Mouse (Mus musculus): Measurements from ENCODE around the gene Icosl.

The Icosl gene

DNA sequence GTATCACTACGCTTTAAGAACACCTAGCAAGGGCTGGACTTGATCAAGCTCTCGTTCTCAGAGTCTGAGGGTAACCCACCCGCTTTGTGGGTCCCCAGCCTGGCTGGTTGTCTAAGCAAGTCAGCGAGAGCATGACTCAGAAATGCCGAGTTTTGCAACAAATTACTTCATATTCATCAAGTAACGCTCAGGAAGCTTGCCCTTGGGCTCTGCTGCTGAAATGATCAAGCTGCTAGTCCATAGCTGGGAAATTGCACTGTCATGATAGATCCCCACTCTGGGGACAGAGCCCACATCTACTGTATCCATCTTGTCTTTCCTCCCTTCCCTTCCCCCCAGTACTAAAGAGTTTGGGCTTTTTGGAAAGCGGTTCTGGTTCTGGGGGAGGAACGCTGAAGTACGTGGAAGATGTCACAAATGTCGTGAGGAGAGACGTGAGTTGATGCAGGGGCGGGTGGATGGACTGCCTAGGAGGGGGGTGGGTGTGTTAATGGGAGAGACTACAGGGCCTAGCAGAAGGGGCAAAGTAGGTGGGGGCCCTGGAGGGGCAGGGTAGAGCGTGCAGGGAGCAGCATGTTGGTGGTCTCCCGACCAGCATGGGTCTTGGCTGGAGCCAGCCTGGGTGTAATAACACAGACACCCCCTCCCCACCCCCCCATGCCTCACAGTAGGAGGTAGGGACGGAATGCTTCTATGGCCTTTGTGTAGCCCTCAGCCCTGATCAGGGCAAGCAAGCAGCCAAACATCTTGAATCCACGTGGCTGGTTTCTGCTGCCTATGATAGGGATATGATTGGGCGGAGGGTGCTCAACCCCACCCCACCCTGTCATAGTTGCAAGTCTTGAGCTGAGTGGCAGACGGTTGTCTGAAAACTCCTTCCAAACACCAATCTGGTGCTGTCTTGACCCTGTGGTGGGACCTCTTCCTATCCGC is 14.2 kb upstream of the Icosl start:
- Histone ChIP-seq H3K36me3 (ENCODE audit: insufficient read depth, low read length) (peaks cover 93% of the 10 kb centered on the region), H3K27me3 (ENCODE audit: insufficient read depth, low read length) (no peaks in the 10 kb centered on the region), H3K4me3 (replicated peaks; ENCODE audit: low read length) (peak overlapping the region; percentile 17; the same call in 1 of the 2 replicates), H3K9me3 (ENCODE audit: low read length) (peaks cover 13% of the 10 kb centered on the region; the same call in 1 of the 2 replicates), H3K4me1 (replicated peaks; ENCODE audit: low read depth, low read length) (peaks cover 81% of the 10 kb centered on the region)
- TF ChIP-seq POU5F1 (IDR thresholded peaks at IDR 0.05; ENCODE audit: borderline replicate concordance, low read length): no peak
- TF ChIP-seq CTCF (conservative IDR thresholded peaks at IDR 0.05; ENCODE audit: low read length): no peak
- no peak for TF ChIP-seq NANOG (IDR thresholded peaks at IDR 0.05; ENCODE audit: borderline replicate concordance, low read length)

DNA sequence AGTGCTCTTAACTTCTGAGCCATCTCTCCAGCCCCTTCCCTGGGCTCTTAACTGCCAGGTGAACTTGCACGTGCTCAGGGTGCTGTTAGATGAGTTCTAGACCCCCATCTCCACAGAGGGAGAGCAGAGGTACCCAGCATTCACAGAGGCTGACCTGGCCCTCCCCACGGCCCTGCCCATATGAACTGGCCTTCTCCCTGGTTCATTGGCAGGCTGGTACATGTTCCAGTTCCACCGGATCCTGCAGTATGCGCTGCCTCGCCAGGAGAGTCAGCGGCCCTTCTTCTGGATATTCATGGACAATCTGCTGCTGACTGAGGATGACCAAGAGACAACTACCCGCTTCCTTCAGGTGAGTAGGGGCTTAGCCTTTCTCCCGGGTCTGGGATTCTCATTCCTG is 12.0 kb upstream of the Icosl start:
- H3K4me1 ChIP-seq (replicated peaks; ENCODE audit: low read depth, low read length): peaks cover 76% of the 10 kb centered on the region
- TF ChIP-seq POU5F1 (IDR thresholded peaks at IDR 0.05; ENCODE audit: borderline replicate concordance, low read length): no peak

DNA sequence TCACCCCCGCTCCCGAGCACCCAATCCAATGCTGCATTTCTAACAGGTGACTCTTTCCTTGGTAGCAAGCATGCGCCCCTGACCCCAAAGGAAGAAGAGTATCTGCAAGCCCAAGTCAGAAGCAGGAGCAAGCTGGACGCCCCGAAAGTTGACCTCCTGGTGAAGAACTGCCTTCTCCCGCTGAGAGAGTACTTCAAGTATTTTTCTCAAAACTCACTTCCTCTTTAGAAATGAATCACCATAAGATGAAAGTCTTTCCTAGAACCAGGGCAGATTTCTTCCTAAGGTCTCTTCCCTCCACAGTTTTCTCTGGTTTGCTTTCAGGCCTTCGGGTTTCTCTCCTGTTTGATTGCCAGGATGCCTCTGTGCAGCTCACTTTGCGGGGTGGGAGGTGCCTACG is 6.0 kb upstream of the Icosl start:
- Histone ChIP-seq H3K4me3 (replicated peaks; ENCODE audit: low read length) (no peak overlapping the region), H3K36me3 (ENCODE audit: insufficient read depth, low read length) (peaks cover 85% of the 10 kb centered on the region), H3K27me3 (ENCODE audit: insufficient read depth, low read length) (no peaks in the 10 kb centered on the region), H3K4me1 (replicated peaks; ENCODE audit: low read depth, low read length) (peaks cover 62% of the 10 kb centered on the region), H3K9me3 (ENCODE audit: low read length) (no peaks in the 10 kb centered on the region)
- TF ChIP-seq NANOG (IDR thresholded peaks at IDR 0.05; ENCODE audit: borderline replicate concordance, low read length): no peak
- TF ChIP-seq POU5F1 (IDR thresholded peaks at IDR 0.05; ENCODE audit: borderline replicate concordance, low read length): no peak
- no peak for TF ChIP-seq CTCF (conservative IDR thresholded peaks at IDR 0.05; ENCODE audit: low read length)

More for the DNA sequence above, 12.0 kb upstream of the Icosl start:
- H3K27me3 ChIP-seq (ENCODE audit: insufficient read depth, low read length): no peaks in the 10 kb centered on the region
- H3K9me3 ChIP-seq (ENCODE audit: low read length): peaks cover 13% of the 10 kb centered on the region; the same call in 1 of the 2 replicates
- peaks cover 96% of the 10 kb centered on the region for H3K36me3 ChIP-seq (ENCODE audit: insufficient read depth, low read length)
- no peak overlapping the region for H3K4me3 ChIP-seq (replicated peaks; ENCODE audit: low read length)

DNA sequence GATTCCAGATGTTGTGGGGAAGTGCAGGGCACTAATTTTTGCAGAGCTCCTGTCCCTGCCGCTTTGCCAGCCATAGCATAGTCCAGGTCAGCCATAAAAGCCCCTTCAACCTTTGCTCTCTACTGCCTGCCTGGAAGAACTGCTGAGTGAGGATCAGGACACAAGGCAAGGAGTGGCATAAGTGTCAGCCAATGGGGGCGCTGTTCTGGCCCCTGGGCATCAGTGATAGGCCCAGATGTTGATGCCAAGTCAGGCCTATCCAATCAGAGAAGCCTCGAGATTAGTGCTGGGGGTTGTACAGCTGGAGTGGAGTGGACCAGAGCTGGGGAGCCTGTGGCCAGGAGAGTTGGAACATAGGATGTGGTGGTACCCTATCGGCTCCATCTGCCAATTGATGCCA is 1.9 kb upstream of the Icosl start:
- H3K4me3 ChIP-seq (replicated peaks; ENCODE audit: low read length): peak overlapping the region; percentile 23; the same call in 1 of the 2 replicates
- TF ChIP-seq POU5F1 (IDR thresholded peaks at IDR 0.05; ENCODE audit: borderline replicate concordance, low read length): no peak
- no peak for TF ChIP-seq CTCF (conservative IDR thresholded peaks at IDR 0.05; ENCODE audit: low read length)
- TF ChIP-seq NANOG (IDR thresholded peaks at IDR 0.05; ENCODE audit: borderline replicate concordance, low read length): no peak
- peaks cover 6% of the 10 kb centered on the region for H3K27me3 ChIP-seq (ENCODE audit: insufficient read depth, low read length)
- H3K9me3 ChIP-seq (ENCODE audit: low read length): no peaks in the 10 kb centered on the region
- peaks cover 69% of the 10 kb centered on the region for H3K36me3 ChIP-seq (ENCODE audit: insufficient read depth, low read length)
- H3K4me1 ChIP-seq (replicated peaks; ENCODE audit: low read depth, low read length): peaks cover 49% of the 10 kb centered on the region

DNA sequence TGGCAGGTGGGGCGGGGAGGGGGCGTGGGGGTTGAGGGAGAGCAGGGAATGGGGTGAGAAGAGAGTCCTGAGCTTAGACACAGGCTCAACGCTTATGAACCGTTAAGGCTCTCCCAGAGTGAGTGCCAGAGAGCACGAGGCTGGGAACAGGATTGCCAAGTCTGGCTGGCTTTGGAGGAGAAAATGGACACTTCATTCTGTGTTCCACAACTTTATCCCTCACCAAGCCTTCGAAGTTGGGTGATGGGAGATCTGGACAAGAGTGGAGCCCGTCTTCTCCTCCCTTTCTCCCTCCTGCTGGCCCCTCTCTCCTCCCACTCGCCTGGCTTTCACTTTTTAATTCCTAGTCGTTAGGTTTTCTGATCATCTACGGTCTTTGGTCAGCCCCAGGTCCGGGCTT is 561 bp upstream of the Icosl start:
- Histone ChIP-seq H3K4me1 (replicated peaks; ENCODE audit: low read depth, low read length) (peaks cover 37% of the 10 kb centered on the region), H3K36me3 (ENCODE audit: insufficient read depth, low read length) (peaks cover 69% of the 10 kb centered on the region), H3K4me3 (replicated peaks; ENCODE audit: low read length) (peak overlapping the region; percentile 88), H3K9me3 (ENCODE audit: low read length) (no peaks in the 10 kb centered on the region), H3K27me3 (ENCODE audit: insufficient read depth, low read length) (peaks cover 6% of the 10 kb centered on the region)
- TF ChIP-seq NANOG (IDR thresholded peaks at IDR 0.05; ENCODE audit: borderline replicate concordance, low read length) (no peak), CTCF (conservative IDR thresholded peaks at IDR 0.05; ENCODE audit: low read length) (no peak), POU5F1 (IDR thresholded peaks at IDR 0.05; ENCODE audit: borderline replicate concordance, low read length) (no peak)

DNA sequence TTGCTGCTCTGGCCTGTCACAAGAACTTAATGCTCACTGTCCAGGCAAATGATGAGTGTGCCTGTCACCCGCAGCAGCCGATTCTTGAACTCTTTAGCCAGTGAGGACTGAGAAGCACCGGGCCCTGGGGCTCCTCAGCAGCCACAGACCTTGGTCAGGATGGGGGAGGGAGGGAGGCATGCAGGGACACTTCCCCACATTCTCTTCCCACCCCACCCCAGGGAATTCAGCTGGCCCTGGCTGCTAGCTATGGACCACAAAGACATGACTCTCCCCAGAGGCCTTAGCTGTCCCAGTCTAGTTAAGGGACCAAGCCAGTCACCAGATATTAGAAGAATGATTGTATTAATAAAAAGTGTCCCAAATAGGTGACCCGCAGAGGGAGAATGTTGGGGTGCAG is 5.0 kb downstream of the Icosl start:
- peaks cover 95% of the 10 kb centered on the region for H3K36me3 ChIP-seq (ENCODE audit: insufficient read depth, low read length)
- peaks cover 43% of the 10 kb centered on the region for H3K4me1 ChIP-seq (replicated peaks; ENCODE audit: low read depth, low read length)
- no peak overlapping the region for H3K4me3 ChIP-seq (replicated peaks; ENCODE audit: low read length)
- no peaks in the 10 kb centered on the region for H3K9me3 ChIP-seq (ENCODE audit: low read length)
- H3K27me3 ChIP-seq (ENCODE audit: insufficient read depth, low read length): peaks cover 6% of the 10 kb centered on the region
- no peak for TF ChIP-seq CTCF (conservative IDR thresholded peaks at IDR 0.05; ENCODE audit: low read length)
- TF ChIP-seq NANOG (IDR thresholded peaks at IDR 0.05; ENCODE audit: borderline replicate concordance, low read length): no peak
- TF ChIP-seq POU5F1 (IDR thresholded peaks at IDR 0.05; ENCODE audit: borderline replicate concordance, low read length): no peak

DNA sequence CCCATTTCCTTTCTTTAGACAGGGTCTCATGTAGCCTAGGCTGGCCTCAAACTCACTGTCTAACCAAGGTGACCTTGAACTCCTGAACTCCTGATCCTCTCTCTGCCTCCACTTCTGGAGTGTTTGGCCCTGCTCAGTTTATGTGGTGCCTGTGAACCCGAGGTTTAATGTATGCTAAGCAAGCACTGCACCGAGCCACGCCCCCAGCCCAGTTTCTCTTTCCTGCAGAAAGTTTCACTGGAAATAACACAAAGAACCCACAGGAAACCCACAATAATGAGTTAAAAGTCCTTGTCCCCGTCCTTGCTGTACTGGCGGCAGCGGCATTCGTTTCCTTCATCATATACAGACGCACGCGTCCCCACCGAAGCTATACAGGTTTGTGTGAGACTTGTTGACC is 5.9 kb downstream of the Icosl start:
- TF ChIP-seq NANOG (IDR thresholded peaks at IDR 0.05; ENCODE audit: borderline replicate concordance, low read length): no peak
- TF ChIP-seq CTCF (conservative IDR thresholded peaks at IDR 0.05; ENCODE audit: low read length): no peak
- TF ChIP-seq POU5F1 (IDR thresholded peaks at IDR 0.05; ENCODE audit: borderline replicate concordance, low read length): no peak
- Histone ChIP-seq H3K4me1 (replicated peaks; ENCODE audit: low read depth, low read length) (peaks cover 43% of the 10 kb centered on the region), H3K4me3 (replicated peaks; ENCODE audit: low read length) (no peak overlapping the region), H3K36me3 (ENCODE audit: insufficient read depth, low read length) (peaks cover 100% of the 10 kb centered on the region), H3K9me3 (ENCODE audit: low read length) (no peaks in the 10 kb centered on the region), H3K27me3 (ENCODE audit: insufficient read depth, low read length) (peaks cover 2% of the 10 kb centered on the region)

DNA sequence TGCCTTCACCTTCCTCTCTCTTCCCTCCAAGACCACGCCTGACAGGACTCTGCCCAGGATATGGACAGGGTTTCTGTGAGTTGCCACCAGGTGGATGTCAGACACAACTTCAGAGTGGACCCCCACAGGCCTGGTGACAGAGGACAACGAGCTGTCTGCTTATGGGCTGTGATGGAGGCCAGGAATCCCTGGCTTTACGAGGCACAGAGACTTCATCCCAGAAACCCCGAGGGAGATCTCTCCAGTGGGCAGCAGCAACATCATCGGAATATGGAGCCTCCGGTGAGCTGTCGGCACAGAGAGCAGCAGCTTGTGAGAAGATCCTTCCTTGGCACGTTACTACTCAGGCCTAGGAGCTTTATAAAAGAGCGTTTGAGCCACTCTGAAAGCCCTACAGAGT is 8.8 kb downstream of the Icosl start:
- Histone ChIP-seq H3K9me3 (ENCODE audit: low read length) (no peaks in the 10 kb centered on the region), H3K4me3 (replicated peaks; ENCODE audit: low read length) (no peak overlapping the region), H3K4me1 (replicated peaks; ENCODE audit: low read depth, low read length) (peaks cover 47% of the 10 kb centered on the region), H3K36me3 (ENCODE audit: insufficient read depth, low read length) (peaks cover 78% of the 10 kb centered on the region), H3K27me3 (ENCODE audit: insufficient read depth, low read length) (no peaks in the 10 kb centered on the region)
- no peak for TF ChIP-seq POU5F1 (IDR thresholded peaks at IDR 0.05; ENCODE audit: borderline replicate concordance, low read length)
- TF ChIP-seq NANOG (IDR thresholded peaks at IDR 0.05; ENCODE audit: borderline replicate concordance, low read length): no peak
- TF ChIP-seq CTCF (conservative IDR thresholded peaks at IDR 0.05; ENCODE audit: low read length): no peak
